Mouse (Mus musculus) ES-Bruce4 (cell line): ENCODE data around the gene Bend5. TPM values are rescaled to one million over a fixed set of nuclear protein-coding genes. Genes with fewer than 3 reads are reported as not detected.

Experiments
- H3K27ac ChIP-seq: 2 replicates; pipeline ENCODE4 v1.5.1; 2012; ENCODE audit warnings: low read length, inconsistent platforms; ENCODE audit not compliant: insufficient read depth
- H3K27me3 ChIP-seq: 2 replicates; pipeline ENCODE4 v1.6.1; 2012; ENCODE audit warnings: mild to moderate bottlenecking, low read length, inconsistent platforms; ENCODE audit not compliant: control insufficient read depth, poor library complexity, insufficient read depth, severe bottlenecking
- H3K36me3 ChIP-seq: 2 replicates; pipeline ENCODE4 v1.6.1; 2012; ENCODE audit warnings: inconsistent platforms, mild to moderate bottlenecking, low read length, moderate library complexity; ENCODE audit not compliant: control insufficient read depth, poor library complexity, insufficient read depth, severe bottlenecking
- H3K4me1 ChIP-seq: one replicate; pipeline ENCODE4 v1.8.1; 2011; ENCODE audit warnings: low read length; ENCODE audit not compliant: control insufficient read depth, insufficient read depth
- H3K4me3 ChIP-seq: 2 replicates; pipeline ENCODE4 v1.5.1; 2011; ENCODE audit warnings: low read depth, mild to moderate bottlenecking, low read length
- H3K9ac ChIP-seq: 2 replicates; pipeline ENCODE4 v1.6.1; 2012; ENCODE audit warnings: low read depth, mild to moderate bottlenecking, inconsistent platforms; ENCODE audit not compliant: poor library complexity, severe bottlenecking
- H3K9me3 ChIP-seq: replicated peaks from 2 replicates; pipeline ENCODE4 v1.6.1; 2012; ENCODE audit warnings: mild to moderate bottlenecking, low read length, inconsistent platforms; ENCODE audit not compliant: control insufficient read depth, poor library complexity, insufficient read depth, severe bottlenecking
- CTCF ChIP-seq: IDR thresholded peaks from one replicate; pipeline ENCODE4 v1.8.1; 2011; ENCODE audit warnings: low read depth, low read length
- EP300 ChIP-seq: IDR thresholded peaks from 2 replicates; pipeline ENCODE4 v1.6.1; 2011; ENCODE audit warnings: low read depth, low read length; ENCODE audit not compliant: insufficient read depth
- POLR2A ChIP-seq: IDR thresholded peaks from one replicate; pipeline ENCODE4 v1.8.1; 2011; ENCODE audit warnings: low read length; ENCODE audit not compliant: insufficient read depth
- polyA plus RNA-seq: library from polyadenylated mRNA; stranded (reverse); fragments of >200 nt; gene quantifications from 2 replicates; pipeline ENCODE4 v1.2.4, GENCODE M21; 2011; ENCODE audit warnings: low read depth; ENCODE audit not compliant: missing spikeins, insufficient read depth, insufficient read length

Bend5 gene
- polyA plus RNA-seq, 1 experiment, result 4.0 TPM

- Histone ChIP-seq H3K9me3 (no peaks in the 10 kb centered on the region), H3K4me3 (no peak overlapping the region), H3K27me3 (no peaks in the 10 kb centered on the region), H3K9ac (no peak overlapping the region), H3K36me3 (no peaks in the 10 kb centered on the region), H3K27ac (no peak overlapping the region), H3K4me1 (no peaks in the 10 kb centered on the region)
- TF ChIP-seq POLR2A (no peak), EP300 (no peak), CTCF (no peak)
These were observed 10.4 kb downstream of the Bend5 start for GRCm38 (mm10) chr4:111425170-111425569.

GRCm38 (mm10) chr4:111431186-111431585, 16.4 kb downstream of the Bend5 start:
- Histone ChIP-seq H3K4me1 (no peaks in the 10 kb centered on the region), H3K36me3 (no peaks in the 10 kb centered on the region), H3K27ac (no peak overlapping the region), H3K4me3 (no peak overlapping the region), H3K9me3 (no peaks in the 10 kb centered on the region), H3K9ac (no peak overlapping the region), H3K27me3 (no peaks in the 10 kb centered on the region)
- TF ChIP-seq EP300 (no peak), POLR2A (no peak), CTCF (no peak)

DNA sequence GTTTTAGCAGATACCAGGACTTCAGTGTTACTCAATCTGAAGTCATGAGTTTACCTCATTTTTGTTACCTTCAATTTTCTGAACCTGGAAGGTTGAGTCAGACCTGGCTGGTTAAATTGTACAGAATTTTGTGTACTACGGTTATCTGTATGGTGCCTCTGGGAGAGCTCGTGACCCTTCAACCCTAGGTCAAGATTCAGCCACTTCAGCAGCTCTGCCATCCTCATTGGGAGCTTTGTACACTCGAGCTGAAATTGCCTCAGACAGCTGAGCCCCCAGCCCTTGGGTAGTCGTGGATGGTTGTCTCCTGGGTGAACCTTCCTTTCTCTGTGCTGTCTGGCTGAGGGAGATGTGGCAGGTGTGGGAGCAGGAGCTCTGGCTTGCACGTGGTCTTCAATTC, 17.2 kb downstream of the Bend5 start:
- H3K4me1 ChIP-seq, result no peaks in the 10 kb centered on the region
- no peak overlapping the region for H3K27ac ChIP-seq
- H3K27me3 ChIP-seq, result no peaks in the 10 kb centered on the region
- TF ChIP-seq CTCF (no peak), POLR2A (no peak), EP300 (no peak)
- H3K4me3 ChIP-seq, result no peak overlapping the region
- no peaks in the 10 kb centered on the region for H3K36me3 ChIP-seq
- no peaks in the 10 kb centered on the region for H3K9me3 ChIP-seq
- H3K9ac ChIP-seq, result no peak overlapping the region

GRCm38 (mm10) chr4:111432417-111432816, 17.6 kb downstream of the Bend5 start:
- Histone ChIP-seq H3K27ac (no peak overlapping the region), H3K4me1 (no peaks in the 10 kb centered on the region), H3K9me3 (no peaks in the 10 kb centered on the region), H3K27me3 (no peaks in the 10 kb centered on the region), H3K36me3 (no peaks in the 10 kb centered on the region), H3K9ac (no peak overlapping the region), H3K4me3 (no peak overlapping the region)
- TF ChIP-seq POLR2A (no peak), EP300 (no peak), CTCF (no peak)

GRCm38 (mm10) chr4:111441709-111442108, 26.9 kb downstream of the Bend5 start:
- Histone ChIP-seq H3K36me3 (no peaks in the 10 kb centered on the region), H3K27me3 (no peaks in the 10 kb centered on the region)
- TF ChIP-seq CTCF (no peak), POLR2A (no peak), EP300 (no peak)

GRCm38 (mm10) chr4:111442435-111443238, 27.8 kb downstream of the Bend5 start:
- Histone ChIP-seq H3K9ac (no peak overlapping the region), H3K4me1 (no peaks in the 10 kb centered on the region), H3K4me3 (no peak overlapping the region), H3K36me3 (no peaks in the 10 kb centered on the region), H3K9me3 (no peaks in the 10 kb centered on the region), H3K27ac (no peak overlapping the region), H3K27me3 (no peaks in the 10 kb centered on the region)
- TF ChIP-seq CTCF (no peak), EP300 (no peak), POLR2A (no peak)

More at GRCm38 (mm10) chr4:111441709-111442108, 26.9 kb downstream of the Bend5 start:
- H3K4me1 ChIP-seq, result no peaks in the 10 kb centered on the region
- H3K9ac ChIP-seq, result no peak overlapping the region
- no peak overlapping the region for H3K27ac ChIP-seq
- H3K9me3 ChIP-seq, result no peaks in the 10 kb centered on the region
- H3K4me3 ChIP-seq, result no peak overlapping the region
